Mouse (Mus musculus) brain, embryonic 14.5 days (tissue): ENCODE measurements around the gene Zfp385c.

ENCODE experiments used
- CTCF ChIP-seq: fragments of 200-500 bp; IDR thresholded peaks from 2 replicates; pipeline ENCODE4 v1.5.1; 2012; ENCODE audit warnings: inconsistent platforms, mild to moderate bottlenecking, moderate library complexity, borderline replicate concordance; ENCODE audit not compliant: insufficient read depth, insufficient read length; ENCODE audit errors: extremely low read depth
- POLR2A ChIP-seq: fragments of 200-500 bp; IDR thresholded peaks from 2 replicates; pipeline ENCODE4 v1.6.1; 2012; ENCODE audit warnings: mild to moderate bottlenecking, inconsistent platforms, borderline replicate concordance; ENCODE audit not compliant: poor library complexity, insufficient read depth, insufficient read length, severe bottlenecking; ENCODE audit errors: extremely low read depth

DNA sequence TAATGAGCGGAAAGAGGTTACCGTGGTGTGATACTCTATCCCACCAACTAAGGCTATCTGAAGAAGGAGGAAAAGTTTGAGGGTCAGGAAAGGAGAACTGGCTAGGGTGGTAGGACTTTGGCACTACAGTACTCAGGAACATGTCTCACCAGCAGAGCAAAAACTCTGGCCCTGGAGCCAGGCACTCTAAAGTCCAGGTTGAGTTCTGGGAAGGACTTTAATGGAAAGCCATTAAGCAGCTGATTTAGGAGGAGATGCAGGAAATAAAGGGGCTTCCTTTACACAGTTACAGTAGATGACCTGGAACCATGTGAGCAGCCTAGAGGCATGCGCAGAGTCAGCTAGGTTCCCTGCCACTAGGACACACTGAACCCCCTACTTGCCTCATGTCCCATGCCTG is 34.9 kb upstream of the Zfp385c start:
- no peak for TF ChIP-seq CTCF
- no peak for TF ChIP-seq POLR2A
